Mouse (Mus musculus): Measurements from ENCODE around the gene Rnf38. TPM values are rescaled to one million over a fixed set of nuclear protein-coding genes. Genes with fewer than 3 reads are reported as not detected.

Rnf38 gene
- total RNA-seq, 1 experiment, result 19.6 TPM

- no peaks in the 10 kb centered on the region for H3K9me3 ChIP-seq (ENCODE audit: control insufficient read depth, insufficient read depth, low read depth, low read length)
- no peak overlapping the region for H3K4me3 ChIP-seq (ENCODE audit: insufficient read depth in 1 of 2, low read depth in 1 of 2, low read length in 2 of 2, poor library complexity in 1 of 2, severe bottlenecking in 1 of 2)
- H3K27ac ChIP-seq (ENCODE audit: insufficient read depth, low read depth, low read length, poor library complexity, severe bottlenecking), result no peak overlapping the region
- DNase-seq (ENCODE audit: low read depth, low spot score), result no peak
- TF ChIP-seq CHD2 (IDR thresholded peaks at IDR 0.05; ENCODE audit: low read depth, low read length), result no peak
- TF ChIP-seq ZNF384 (IDR thresholded peaks at IDR 0.05; ENCODE audit: low read depth, low read length), result no peak
- H3K4me1 ChIP-seq (ENCODE audit: control insufficient read depth in 2 of 2, insufficient read depth in 2 of 2, low read length in 2 of 2, poor library complexity in 1 of 2), result peaks cover 5 to 18% of the 10 kb centered on the region in 2 experiments
- in situ Hi-C loops (cut with MboI; ENCODE audit: low sequenced_read_pairs in 2 of 2, unreplicated experiment in 2 of 2), result no loop called here
- no peaks in the 10 kb centered on the region for H3K36me3 ChIP-seq (ENCODE audit: control insufficient read depth, insufficient read depth, low read length, poor library complexity, severe bottlenecking)
- no peak overlapping the region for H3K9ac ChIP-seq (ENCODE audit: insufficient read depth, low read depth, low read length, poor library complexity, severe bottlenecking)
Measured at GRCm38 (mm10) chr4:44247051-44247939, 13.7 kb upstream of the Rnf38 start.

- Histone ChIP-seq H3K4me3 (ENCODE audit: insufficient read depth in 1 of 2, low read depth in 1 of 2, low read length in 2 of 2, poor library complexity in 1 of 2, severe bottlenecking in 1 of 2) (no peak overlapping the region), H3K4me1 (ENCODE audit: control insufficient read depth in 2 of 2, insufficient read depth in 2 of 2, low read length in 2 of 2, poor library complexity in 1 of 2) (peaks cover 2 to 8% of the 10 kb centered on the region in 2 experiments; a peak in 3 of 4 replicates), H3K9ac (ENCODE audit: insufficient read depth, low read depth, low read length, poor library complexity, severe bottlenecking) (no peak overlapping the region), H3K27ac (ENCODE audit: insufficient read depth, low read depth, low read length, poor library complexity, severe bottlenecking) (no peak overlapping the region), H3K9me3 (ENCODE audit: control insufficient read depth, insufficient read depth, low read depth, low read length) (no peaks in the 10 kb centered on the region), H3K36me3 (ENCODE audit: control insufficient read depth, insufficient read depth, low read length, poor library complexity, severe bottlenecking) (no peaks in the 10 kb centered on the region)
- no peak for DNase-seq (ENCODE audit: low read depth, low spot score)
- in situ Hi-C loops (cut with MboI; ENCODE audit: low sequenced_read_pairs in 2 of 2, unreplicated experiment in 2 of 2), result no loop called here
- TF ChIP-seq ZC3H11A (IDR thresholded peaks at IDR 0.05; ENCODE audit: borderline replicate concordance, low read depth, low read length), result no peak
- TF ChIP-seq CHD2 (IDR thresholded peaks at IDR 0.05; ENCODE audit: low read depth, low read length), result no peak
- no peak for TF ChIP-seq MAFK (IDR thresholded peaks at IDR 0.05; ENCODE audit: insufficient read depth, low read depth, low read length)
- TF ChIP-seq HCFC1 (IDR thresholded peaks at IDR 0.05; ENCODE audit: borderline replicate concordance, insufficient read depth, low read length), result no peak
- no peak for TF ChIP-seq ZNF384 (IDR thresholded peaks at IDR 0.05; ENCODE audit: low read depth, low read length)
Measured at GRCm38 (mm10) chr4:44246285-44246684, 12.7 kb upstream of the Rnf38 start.

GRCm38 (mm10) chr4:44241638-44242037 is 8.0 kb upstream of the Rnf38 start:
- Histone ChIP-seq H3K4me3 (ENCODE audit: insufficient read depth in 1 of 2, low read depth in 1 of 2, low read length in 2 of 2, poor library complexity in 1 of 2, severe bottlenecking in 1 of 2) (no peak overlapping the region), H3K9ac (ENCODE audit: insufficient read depth, low read depth, low read length, poor library complexity, severe bottlenecking) (no peak overlapping the region), H3K27ac (ENCODE audit: insufficient read depth, low read depth, low read length, poor library complexity, severe bottlenecking) (no peak overlapping the region), H3K36me3 (ENCODE audit: control insufficient read depth, insufficient read depth, low read length, poor library complexity, severe bottlenecking) (no peaks in the 10 kb centered on the region), H3K9me3 (ENCODE audit: control insufficient read depth, insufficient read depth, low read depth, low read length) (no peaks in the 10 kb centered on the region), H3K4me1 (ENCODE audit: control insufficient read depth in 2 of 2, insufficient read depth in 2 of 2, low read length in 2 of 2, poor library complexity in 1 of 2) (0 out of 4 replicates have a peak, but pooled peaks cover 0 to under 1% of the 10 kb centered on the region in 2 experiments)
- no peak for DNase-seq (ENCODE audit: low read depth, low spot score)
- in situ Hi-C loops (cut with MboI; ENCODE audit: low sequenced_read_pairs in 2 of 2, unreplicated experiment in 2 of 2), result no loop called here
- TF ChIP-seq ZNF384 (IDR thresholded peaks at IDR 0.05; ENCODE audit: low read depth, low read length) (no peak), ZC3H11A (IDR thresholded peaks at IDR 0.05; ENCODE audit: borderline replicate concordance, low read depth, low read length) (no peak), CHD2 (IDR thresholded peaks at IDR 0.05; ENCODE audit: low read depth, low read length) (no peak), MAFK (IDR thresholded peaks at IDR 0.05; ENCODE audit: insufficient read depth, low read depth, low read length) (no peak), HCFC1 (IDR thresholded peaks at IDR 0.05; ENCODE audit: borderline replicate concordance, insufficient read depth, low read length) (no peak)

- Histone ChIP-seq H3K36me3 (ENCODE audit: control insufficient read depth, insufficient read depth, low read length, poor library complexity, severe bottlenecking) (no peaks in the 10 kb centered on the region), H3K4me1 (ENCODE audit: control insufficient read depth in 2 of 2, insufficient read depth in 2 of 2, low read length in 2 of 2, poor library complexity in 1 of 2) (peaks cover 13% of the 10 kb centered on the region in 2 experiments), H3K27ac (ENCODE audit: insufficient read depth, low read depth, low read length, poor library complexity, severe bottlenecking) (no peak overlapping the region), H3K9me3 (ENCODE audit: control insufficient read depth, insufficient read depth, low read depth, low read length) (no peaks in the 10 kb centered on the region), H3K4me3 (ENCODE audit: insufficient read depth in 1 of 2, low read depth in 1 of 2, low read length in 2 of 2, poor library complexity in 1 of 2, severe bottlenecking in 1 of 2) (no peak overlapping the region), H3K9ac (ENCODE audit: insufficient read depth, low read depth, low read length, poor library complexity, severe bottlenecking) (no peak overlapping the region)
- in situ Hi-C loops (cut with MboI; ENCODE audit: low sequenced_read_pairs in 2 of 2, unreplicated experiment in 2 of 2), result no loop called here
- peak; percentile 74 for TF ChIP-seq MAFK (IDR thresholded peaks at IDR 0.05; ENCODE audit: insufficient read depth, low read depth, low read length)
- TF ChIP-seq ZC3H11A (IDR thresholded peaks at IDR 0.05; ENCODE audit: borderline replicate concordance, low read depth, low read length), result no peak
- DNase-seq (ENCODE audit: low read depth, low spot score), result no peak
Measured at GRCm38 (mm10) chr4:44235946-44236345, 2.4 kb upstream of the Rnf38 start.
